Mouse (Mus musculus): ENCODE measurements at regions not wholly inside any gene's neighbourhood (a gene's known extent, or its start where the extent isn't known, plus 50 kb on each side); places are given as distances from the start of the nearest gene placed in this dataset.

GRCm38 (mm10) chr1:189990046-189990622 is 68.0 kb upstream of the Smyd2 start:
- WGBS = 67% methylated on average over 11 of the region's 11 CpGs
- no peaks in the 10 kb centered on the region for H3K36me3 ChIP-seq (ENCODE audit: control insufficient read depth, insufficient read depth, low read length)
- H3K79me2 ChIP-seq (replicated peaks; ENCODE audit: control insufficient read depth, insufficient read depth, low read length) = no peaks in the 10 kb centered on the region
- no peaks in the 10 kb centered on the region for H3K4me1 ChIP-seq (ENCODE audit: control insufficient read depth, insufficient read depth, low read length)
- intact Hi-C loops (cut with DNase I) = no loop called here
- H3K27me3 ChIP-seq (ENCODE audit: control insufficient read depth, insufficient read depth, low read length) = peaks cover 3% of the 10 kb centered on the region; the same call in 1 of the 2 replicates
- no peak overlapping the region for H3K27ac ChIP-seq
- H3K9ac ChIP-seq (ENCODE audit: low read depth, low read length) = no peak overlapping the region
- DNase-seq = no peak
- TF ChIP-seq POLR2A (IDR thresholded peaks at IDR 0.05; ENCODE audit: insufficient read depth, low read depth, low read length) = no peak
- no peak for TF ChIP-seq EP300 (IDR thresholded peaks at IDR 0.05; ENCODE audit: insufficient read depth, low read depth, low read length)
- no peak for TF ChIP-seq CTCF (IDR thresholded peaks at IDR 0.05)
- no peak overlapping the region for H3K4me3 ChIP-seq

- Histone ChIP-seq H3K4me1 (ENCODE audit: control insufficient read depth, insufficient read depth, low read length) (no peaks in the 10 kb centered on the region), H3K4me3 (no peak overlapping the region), H3K79me2 (replicated peaks; ENCODE audit: control insufficient read depth, insufficient read depth, low read length) (no peaks in the 10 kb centered on the region), H3K9ac (ENCODE audit: low read depth, low read length) (no peak overlapping the region), H3K36me3 (ENCODE audit: control insufficient read depth, insufficient read depth, low read length) (no peaks in the 10 kb centered on the region), H3K27me3 (ENCODE audit: control insufficient read depth, insufficient read depth, low read length) (peaks cover 3% of the 10 kb centered on the region; the same call in 1 of the 2 replicates), H3K27ac (no peak overlapping the region)
- TF ChIP-seq CTCF (IDR thresholded peaks at IDR 0.05) (no peak), EP300 (IDR thresholded peaks at IDR 0.05; ENCODE audit: insufficient read depth, low read depth, low read length) (no peak), POLR2A (IDR thresholded peaks at IDR 0.05; ENCODE audit: insufficient read depth, low read depth, low read length) (no peak)
- WGBS = 20% methylated on average over 14 of the region's 14 CpGs
- no peak for DNase-seq
- intact Hi-C loops (cut with DNase I) = no loop called here
Observed at GRCm38 (mm10) chr1:189989376-189989775, 67.2 kb upstream of the Smyd2 start.

GRCm38 (mm10) chr1:189988864-189989263 is 66.7 kb upstream of the Smyd2 start:
- Histone ChIP-seq H3K79me2 (replicated peaks; ENCODE audit: control insufficient read depth, insufficient read depth, low read length) (no peaks in the 10 kb centered on the region), H3K4me1 (ENCODE audit: control insufficient read depth, insufficient read depth, low read length) (no peaks in the 10 kb centered on the region), H3K27ac (no peak overlapping the region), H3K9ac (ENCODE audit: low read depth, low read length) (no peak overlapping the region), H3K27me3 (ENCODE audit: control insufficient read depth, insufficient read depth, low read length) (peaks cover 3% of the 10 kb centered on the region; the same call in 1 of the 2 replicates), H3K4me3 (no peak overlapping the region), H3K36me3 (ENCODE audit: control insufficient read depth, insufficient read depth, low read length) (no peaks in the 10 kb centered on the region)
- no peak for DNase-seq
- 93% methylated on average over 3 of the region's 3 CpGs for WGBS
- intact Hi-C loops (cut with DNase I) = no loop called here
- TF ChIP-seq EP300 (IDR thresholded peaks at IDR 0.05; ENCODE audit: insufficient read depth, low read depth, low read length) = no peak
- no peak for TF ChIP-seq POLR2A (IDR thresholded peaks at IDR 0.05; ENCODE audit: insufficient read depth, low read depth, low read length)
- no peak for TF ChIP-seq CTCF (IDR thresholded peaks at IDR 0.05)

GRCm38 (mm10) chr1:189985516-189986205 is 63.5 kb upstream of the Smyd2 start:
- no peak for DNase-seq
- Histone ChIP-seq H3K4me1 (ENCODE audit: control insufficient read depth, insufficient read depth, low read length) (no peaks in the 10 kb centered on the region), H3K27ac (no peak overlapping the region), H3K79me2 (replicated peaks; ENCODE audit: control insufficient read depth, insufficient read depth, low read length) (no peaks in the 10 kb centered on the region), H3K36me3 (ENCODE audit: control insufficient read depth, insufficient read depth, low read length) (no peaks in the 10 kb centered on the region), H3K27me3 (ENCODE audit: control insufficient read depth, insufficient read depth, low read length) (peaks cover 3% of the 10 kb centered on the region; the same call in 1 of the 2 replicates), H3K9ac (ENCODE audit: low read depth, low read length) (no peak overlapping the region), H3K4me3 (no peak overlapping the region)
- WGBS = 55% methylated on average over 11 of the region's 11 CpGs
- TF ChIP-seq CTCF (IDR thresholded peaks at IDR 0.05) = no peak
- no peak for TF ChIP-seq EP300 (IDR thresholded peaks at IDR 0.05; ENCODE audit: insufficient read depth, low read depth, low read length)
- no peak for TF ChIP-seq POLR2A (IDR thresholded peaks at IDR 0.05; ENCODE audit: insufficient read depth, low read depth, low read length)
- intact Hi-C loops (cut with DNase I) = no loop called here

GRCm38 (mm10) chr1:189978244-189978643 is 56.1 kb upstream of the Smyd2 start:
- intact Hi-C loops (cut with DNase I) = loop anchor here (10.0 kb wide), 1 partner anchor 953 kb away; no protein-coding TSS in a partner anchor
- no peak for TF ChIP-seq EP300 (IDR thresholded peaks at IDR 0.05; ENCODE audit: insufficient read depth, low read depth, low read length)
- TF ChIP-seq POLR2A (IDR thresholded peaks at IDR 0.05; ENCODE audit: insufficient read depth, low read depth, low read length) = no peak
- no peak for TF ChIP-seq CTCF (IDR thresholded peaks at IDR 0.05)
- Histone ChIP-seq H3K27ac (no peak overlapping the region), H3K27me3 (ENCODE audit: control insufficient read depth, insufficient read depth, low read length) (no peaks in the 10 kb centered on the region), H3K79me2 (replicated peaks; ENCODE audit: control insufficient read depth, insufficient read depth, low read length) (no peaks in the 10 kb centered on the region), H3K9ac (ENCODE audit: low read depth, low read length) (no peak overlapping the region), H3K4me3 (no peak overlapping the region), H3K36me3 (ENCODE audit: control insufficient read depth, insufficient read depth, low read length) (no peaks in the 10 kb centered on the region), H3K4me1 (ENCODE audit: control insufficient read depth, insufficient read depth, low read length) (no peaks in the 10 kb centered on the region)
- no peak for DNase-seq
- 77% methylated on average over 10 of the region's 10 CpGs for WGBS

GRCm38 (mm10) chr1:189975660-189976059 is 53.5 kb upstream of the Smyd2 start:
- Histone ChIP-seq H3K9ac (ENCODE audit: low read depth, low read length) (no peak overlapping the region), H3K27ac (no peak overlapping the region), H3K27me3 (ENCODE audit: control insufficient read depth, insufficient read depth, low read length) (no peaks in the 10 kb centered on the region), H3K36me3 (ENCODE audit: control insufficient read depth, insufficient read depth, low read length) (no peaks in the 10 kb centered on the region), H3K4me3 (no peak overlapping the region), H3K4me1 (ENCODE audit: control insufficient read depth, insufficient read depth, low read length) (peaks cover 2% of the 10 kb centered on the region; the same call in 1 of the 2 replicates), H3K79me2 (replicated peaks; ENCODE audit: control insufficient read depth, insufficient read depth, low read length) (no peaks in the 10 kb centered on the region)
- 74% methylated on average over 9 of the region's 9 CpGs for WGBS
- TF ChIP-seq EP300 (IDR thresholded peaks at IDR 0.05; ENCODE audit: insufficient read depth, low read depth, low read length) = no peak
- no peak for TF ChIP-seq CTCF (IDR thresholded peaks at IDR 0.05)
- no peak for TF ChIP-seq POLR2A (IDR thresholded peaks at IDR 0.05; ENCODE audit: insufficient read depth, low read depth, low read length)
- intact Hi-C loops (cut with DNase I) = loop anchor here (10.0 kb wide), 1 partner anchor 951 kb away; no protein-coding TSS in a partner anchor
- DNase-seq = no peak
